Mouse (Mus musculus) ovary, postnatal 10 days (tissue): ENCODE data around the gene Notch1.

Experiments used
- DNase-seq: peaks from one replicate; pipeline ENCODE4 v3.0.0; 2022; ENCODE audit warnings: low spot score

Notch1 gene

DNA sequence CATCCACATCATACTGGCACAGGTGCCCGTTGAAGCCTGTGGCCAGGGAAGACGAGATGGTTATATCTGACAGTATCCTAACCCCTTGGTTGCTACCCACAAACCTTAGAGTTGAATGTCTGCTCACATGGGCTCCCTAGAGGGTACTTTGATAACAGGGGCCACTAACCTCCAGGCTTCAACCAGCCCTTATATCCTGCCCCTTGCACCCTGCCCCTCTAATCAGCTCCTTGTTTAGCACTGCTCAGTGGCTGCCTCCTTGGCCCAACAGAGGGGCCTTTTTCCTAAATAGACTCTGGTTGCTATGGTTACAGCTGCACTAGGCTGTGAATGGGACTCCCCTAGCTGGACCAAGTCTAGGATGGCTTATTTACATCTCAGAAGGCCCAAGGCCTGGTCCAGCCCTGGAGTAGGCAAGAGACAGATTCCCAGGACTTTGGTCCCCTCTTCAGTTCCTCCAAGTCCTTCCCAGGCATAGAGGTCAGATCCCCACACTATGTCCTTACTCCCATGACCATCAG, 37.7 kb downstream of the Notch1 start:
- DNase-seq = no peak

DNA sequence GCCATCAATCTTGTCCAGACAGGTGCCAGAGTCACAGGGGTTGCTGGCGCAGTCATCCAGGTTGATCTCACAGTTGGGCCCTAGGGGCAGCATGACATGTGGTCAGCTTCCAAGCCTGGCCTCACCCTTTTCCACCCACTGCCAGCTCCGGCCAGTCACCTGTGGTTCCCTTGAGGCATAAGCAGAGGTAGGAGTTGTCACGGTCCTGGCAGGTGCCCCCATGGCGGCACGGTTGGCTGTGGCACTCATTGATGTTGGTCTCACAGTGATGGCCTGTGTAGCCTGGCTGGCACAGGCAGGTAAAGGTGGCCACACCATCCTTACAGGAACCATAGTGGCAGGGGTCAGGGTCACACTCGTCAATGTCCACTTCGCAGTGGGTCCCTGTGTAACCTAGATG, 38.6 kb downstream of the Notch1 start:
- DNase-seq = no peak

DNA sequence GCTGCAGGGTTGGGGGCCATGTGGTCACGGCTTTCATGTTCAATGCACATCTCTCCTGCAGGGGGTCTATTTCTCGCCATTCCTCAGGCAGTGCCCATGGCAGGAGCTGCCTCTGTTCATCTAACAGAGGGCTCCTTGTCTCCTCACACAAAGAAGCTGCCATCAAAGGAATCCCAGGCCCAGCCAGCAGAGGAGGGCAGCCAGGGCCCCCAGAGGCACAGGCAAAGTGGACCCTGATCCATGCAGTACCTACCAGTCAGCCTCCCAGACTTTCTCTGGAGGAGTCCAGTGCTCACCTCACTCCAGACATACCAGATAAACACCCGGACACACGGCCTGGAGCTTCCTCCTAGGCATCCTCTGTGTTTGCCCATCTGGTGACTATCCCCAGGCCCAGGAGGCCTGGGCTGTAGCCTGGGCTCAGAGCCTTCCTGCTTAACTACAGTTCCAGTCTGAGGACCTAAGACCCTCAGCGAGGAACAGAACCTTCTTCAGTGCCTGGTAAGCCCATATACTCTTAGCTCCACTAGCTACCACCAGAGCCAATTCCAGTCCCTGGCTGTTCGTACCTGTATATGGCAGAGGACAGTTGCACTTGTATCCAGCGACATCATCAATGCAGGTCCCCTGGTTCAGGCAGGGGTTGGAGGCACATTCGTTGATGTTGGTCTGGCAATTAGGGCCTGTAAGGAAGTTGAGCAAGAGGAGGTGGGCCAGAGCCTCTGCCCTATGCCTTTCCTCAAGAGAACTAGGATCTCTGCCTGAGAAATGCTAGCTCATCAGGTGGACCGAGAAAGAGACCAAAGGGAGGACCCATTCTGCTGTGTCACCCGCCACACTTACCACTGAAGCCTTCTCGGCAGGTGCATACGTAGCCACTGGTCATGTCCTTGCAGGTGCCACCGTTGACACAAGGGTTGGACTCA, 40.7 kb downstream of the Notch1 start:
- DNase-seq = no peak

DNA sequence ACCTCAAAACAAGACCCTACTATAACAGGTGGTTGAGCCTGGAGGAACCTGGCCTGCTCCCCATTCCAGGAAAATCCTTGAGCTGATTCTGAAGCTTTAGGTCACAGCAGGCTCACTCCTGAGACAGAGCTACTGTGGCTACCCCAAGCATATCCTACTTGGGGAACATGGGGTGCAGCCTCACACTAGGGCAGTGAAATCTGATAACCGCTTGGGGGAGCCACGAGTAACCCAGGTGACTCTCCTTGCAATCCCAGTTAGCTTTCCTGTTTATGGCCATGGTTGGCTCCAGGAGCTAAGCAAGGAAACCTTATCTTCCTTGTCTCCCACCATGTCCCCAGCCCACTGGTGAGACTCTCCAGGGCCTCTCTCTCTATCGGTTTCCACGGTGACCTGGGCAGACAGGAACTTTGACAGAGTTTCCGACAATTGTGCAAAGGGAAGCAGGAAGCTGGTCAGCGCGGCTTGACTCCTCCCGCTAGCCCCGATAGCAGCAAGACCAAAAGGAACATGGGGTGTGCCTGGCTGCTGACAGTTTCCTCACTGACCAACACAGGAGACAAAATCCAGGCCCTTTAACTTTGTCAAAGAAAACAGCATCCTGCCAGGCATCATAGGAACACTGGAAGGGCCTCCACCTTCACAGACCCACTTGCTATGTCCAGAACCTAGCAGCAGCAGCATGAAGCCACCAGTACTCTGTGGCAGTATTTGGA, 41.5 kb downstream of the Notch1 start:
- DNase-seq = no peak

DNA sequence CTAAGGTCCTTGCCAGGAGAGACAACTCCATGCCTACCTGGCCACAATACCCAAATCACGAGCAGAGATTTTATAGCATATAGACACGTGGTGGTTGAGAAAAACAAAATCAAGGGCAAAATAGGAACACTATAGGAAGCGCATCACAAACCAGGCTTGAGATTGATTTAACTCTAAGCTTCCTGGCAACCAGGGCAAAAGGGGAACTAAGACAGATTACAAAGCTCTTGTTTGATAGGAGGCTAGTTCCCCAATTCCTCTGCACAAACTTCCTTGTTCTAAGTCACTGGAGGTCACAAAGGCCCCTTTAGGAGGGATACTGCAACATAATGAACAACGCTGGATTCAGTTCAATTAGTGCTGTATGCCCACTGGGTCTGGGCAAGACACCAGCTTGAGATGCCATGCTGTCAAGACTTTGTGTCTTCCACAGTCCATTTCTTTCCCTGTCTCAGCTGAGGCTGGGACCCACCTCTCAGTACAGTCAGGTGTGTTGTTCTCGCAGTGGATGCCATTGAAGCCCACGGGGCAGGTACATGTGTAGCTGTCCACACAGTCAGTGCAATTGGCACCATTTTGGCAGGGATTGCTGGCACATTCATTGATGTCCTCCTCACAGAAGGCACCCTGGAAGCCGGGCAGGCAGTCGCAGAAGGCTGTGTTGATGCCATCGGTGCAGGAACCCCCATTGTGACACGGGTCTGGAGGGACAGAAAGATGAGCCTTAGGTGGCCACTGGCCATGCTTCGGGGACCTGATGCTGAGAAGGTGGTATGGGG, 44.0 kb downstream of the Notch1 start:
- no peak for DNase-seq

DNA sequence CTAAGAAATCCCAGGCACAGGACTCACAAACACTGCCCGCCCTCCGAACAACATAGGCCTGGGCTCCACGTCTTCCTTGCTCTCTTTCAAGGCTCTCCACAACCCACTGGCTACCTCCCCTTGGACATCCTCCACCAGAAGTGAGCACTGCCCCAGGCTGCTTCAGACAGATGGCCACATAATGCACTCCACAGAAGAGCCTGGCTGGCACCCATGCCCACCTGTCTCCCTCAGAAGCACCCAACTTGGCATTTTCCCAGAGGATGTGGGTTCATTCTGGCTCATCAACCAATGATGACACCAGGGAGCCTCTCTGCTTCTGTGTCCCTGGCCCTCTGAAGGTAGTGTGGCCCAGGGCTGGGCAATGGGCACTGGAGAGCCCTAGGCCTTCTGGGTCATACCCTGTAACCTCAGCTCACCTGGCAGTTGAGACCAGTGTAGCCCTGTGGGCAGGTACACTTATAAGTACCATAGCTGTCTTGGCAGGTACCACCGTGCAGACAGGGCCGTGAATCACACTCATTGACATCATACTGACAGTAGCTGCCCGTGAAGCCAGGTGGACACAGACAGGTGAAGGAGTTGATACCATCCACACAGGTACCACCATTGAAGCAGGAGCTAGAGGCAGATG, 44.7 kb downstream of the Notch1 start:
- DNase-seq = no peak

DNA sequence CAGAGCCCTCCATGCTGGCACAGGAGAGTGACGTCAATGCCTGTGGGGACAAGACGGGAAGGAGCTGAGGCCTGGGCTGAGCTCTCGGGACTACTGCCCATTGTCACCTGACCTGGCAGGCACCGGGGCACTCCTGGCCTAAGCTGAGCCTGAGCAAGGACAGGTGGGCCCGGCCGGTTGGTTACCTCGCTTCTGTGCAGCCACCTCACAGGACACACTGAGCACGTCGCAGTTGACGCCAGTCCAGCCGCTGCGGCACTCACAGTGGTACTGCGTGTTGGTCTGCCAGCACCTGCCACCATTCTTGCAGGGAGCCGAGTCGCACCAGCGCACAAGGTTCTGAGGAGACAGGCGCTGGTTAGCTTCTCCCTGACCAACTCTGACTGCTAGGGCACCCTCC, 45.5 kb downstream of the Notch1 start:
- DNase-seq = no peak

DNA sequence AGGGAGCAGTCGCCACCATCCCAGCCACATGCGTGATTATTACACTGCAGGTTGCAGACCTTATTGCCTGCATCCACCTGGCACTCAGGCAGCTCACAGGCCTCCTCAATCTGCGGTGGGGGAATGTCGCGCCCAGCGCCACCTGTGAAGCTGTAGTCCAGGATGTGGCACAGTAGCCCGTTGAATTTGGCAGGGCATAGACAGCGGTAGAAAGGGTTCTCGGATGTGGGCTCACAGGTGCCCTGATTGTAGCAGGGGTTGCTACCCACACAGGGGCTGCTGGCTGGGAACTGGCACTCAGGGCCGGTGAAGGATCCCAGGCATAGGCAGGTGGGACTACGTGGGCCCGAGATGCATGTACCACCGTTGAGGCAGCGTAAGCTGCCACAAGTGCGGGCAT, 48.1 kb downstream of the Notch1 start:
- no peak for DNase-seq

DNA sequence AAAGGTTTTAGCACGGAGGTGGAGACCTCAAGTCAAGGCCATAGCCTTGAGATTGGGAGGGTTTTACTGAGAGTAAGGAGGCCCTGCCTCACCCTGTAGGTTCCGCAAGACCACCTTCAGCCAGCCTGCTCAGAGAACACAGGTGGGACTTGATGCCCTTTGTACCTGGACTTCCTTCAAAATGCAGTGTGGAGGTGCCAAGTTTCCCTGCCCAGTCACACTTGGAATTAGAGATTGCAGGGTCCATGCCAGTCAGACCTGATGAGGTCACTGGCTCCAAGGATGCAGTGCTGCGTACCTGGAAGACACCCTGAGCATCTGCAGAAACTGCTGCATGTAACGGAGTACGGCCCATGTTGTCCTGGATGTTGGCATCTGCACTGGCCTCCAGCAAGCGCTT, 53.1 kb downstream of the Notch1 start:
- DNase-seq = no peak

DNA sequence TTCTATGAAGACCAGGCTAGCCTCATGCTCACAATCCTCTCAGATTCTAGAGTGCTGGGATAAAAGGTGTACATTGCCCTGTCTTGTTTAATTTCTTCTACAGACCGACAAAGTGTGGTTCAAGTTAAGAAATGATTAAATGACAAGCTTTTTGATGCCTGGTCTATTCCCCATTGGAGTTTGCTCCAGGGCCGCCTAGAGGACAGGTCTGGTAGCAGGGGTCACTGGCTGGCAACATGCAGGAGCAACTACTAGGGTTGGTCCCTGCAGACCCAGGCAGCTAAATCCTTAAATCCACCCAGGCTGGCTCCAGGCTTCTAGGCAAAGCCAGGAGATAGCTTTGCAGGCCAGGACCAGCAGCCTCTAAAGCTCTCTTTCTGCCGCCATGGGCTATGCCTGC, 53.5 kb downstream of the Notch1 start:
- DNase-seq = no peak

DNA sequence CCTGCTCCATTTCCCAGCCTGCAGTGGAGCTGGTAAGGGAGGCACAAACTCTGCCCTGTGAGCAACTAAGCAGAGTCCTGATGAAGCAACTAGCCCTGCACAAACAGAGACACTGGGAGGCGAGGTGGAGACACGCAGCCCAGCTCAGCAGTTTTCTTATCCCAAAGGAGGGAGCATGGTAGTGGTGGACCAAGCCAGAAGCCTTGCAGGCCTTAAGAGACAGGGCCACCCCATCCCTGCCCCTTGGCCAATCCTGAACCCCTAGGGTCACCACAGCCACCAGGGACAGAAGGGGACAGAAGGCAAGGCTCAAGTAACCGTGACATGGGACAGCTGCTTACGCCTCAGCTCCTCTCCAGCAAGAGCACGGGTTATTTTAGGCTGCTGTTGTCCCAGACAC, 54.8 kb downstream of the Notch1 start:
- no peak for DNase-seq

DNA sequence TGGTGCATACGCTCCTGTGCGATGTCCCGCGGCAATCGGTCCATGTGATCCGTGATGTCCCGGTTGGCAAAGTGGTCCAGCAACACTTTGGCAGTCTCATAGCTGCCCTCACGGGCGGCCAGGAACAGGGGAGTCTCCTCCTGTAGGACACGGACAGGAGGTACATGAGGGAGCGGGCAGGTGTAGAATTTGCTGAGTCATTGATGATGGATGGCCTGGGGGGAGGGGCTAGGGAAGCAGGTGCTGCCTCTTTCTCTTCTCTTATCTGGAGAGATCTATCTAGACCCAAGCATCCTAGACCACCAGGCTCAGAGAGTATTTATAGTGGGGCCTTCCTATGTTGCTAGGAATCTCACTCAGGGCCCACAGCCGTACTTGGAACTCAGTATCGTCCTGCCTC, 55.6 kb downstream of the Notch1 start:
- no peak for DNase-seq

DNA sequence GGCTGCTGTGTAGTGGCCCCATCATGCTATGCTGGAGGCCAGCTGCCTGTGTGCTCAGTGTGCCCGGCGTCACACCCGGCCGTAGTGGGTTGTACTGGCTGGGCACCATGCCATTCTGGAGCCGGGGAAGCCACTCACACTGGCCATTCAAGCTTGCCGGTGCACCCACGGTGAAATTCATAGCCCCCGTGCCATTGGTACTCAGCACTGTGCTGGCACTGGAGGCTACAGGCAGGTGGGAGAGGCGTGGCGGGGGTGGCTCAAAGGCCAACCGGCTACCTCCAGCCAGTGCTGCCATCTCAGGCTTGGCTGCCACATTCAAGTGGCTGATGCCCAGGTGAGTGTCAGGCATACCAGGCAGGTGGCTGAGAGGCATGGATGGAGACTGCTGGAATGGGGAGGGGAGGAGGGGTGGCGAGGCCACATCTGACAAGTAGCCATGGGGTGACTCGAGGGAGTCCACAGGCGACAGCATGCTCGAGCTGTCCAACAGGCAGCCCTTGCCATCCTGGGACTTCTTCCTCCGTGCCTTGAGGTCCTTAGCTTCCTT, 56.3 kb downstream of the Notch1 start:
- DNase-seq = no peak

DNA sequence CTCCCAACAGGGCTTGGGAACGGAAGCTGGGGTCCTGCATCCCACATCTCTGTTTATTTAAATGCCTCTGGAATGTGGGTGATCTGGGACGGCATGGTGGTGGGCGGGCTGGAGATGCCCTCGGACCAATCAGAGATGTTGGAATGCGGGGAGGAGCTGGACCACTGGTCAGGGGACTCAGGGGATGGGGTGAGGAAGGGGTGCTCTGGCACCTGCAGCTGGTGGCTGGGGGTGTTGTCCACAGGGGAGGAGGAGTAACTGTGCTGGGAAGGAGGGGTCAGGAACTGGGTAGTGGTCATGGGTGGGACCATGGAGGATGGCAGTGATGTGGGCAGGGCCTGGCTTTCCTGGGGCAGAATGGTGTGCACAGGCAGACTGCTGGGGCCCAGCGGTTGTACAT, 57.0 kb downstream of the Notch1 start:
- no peak for DNase-seq

DNA sequence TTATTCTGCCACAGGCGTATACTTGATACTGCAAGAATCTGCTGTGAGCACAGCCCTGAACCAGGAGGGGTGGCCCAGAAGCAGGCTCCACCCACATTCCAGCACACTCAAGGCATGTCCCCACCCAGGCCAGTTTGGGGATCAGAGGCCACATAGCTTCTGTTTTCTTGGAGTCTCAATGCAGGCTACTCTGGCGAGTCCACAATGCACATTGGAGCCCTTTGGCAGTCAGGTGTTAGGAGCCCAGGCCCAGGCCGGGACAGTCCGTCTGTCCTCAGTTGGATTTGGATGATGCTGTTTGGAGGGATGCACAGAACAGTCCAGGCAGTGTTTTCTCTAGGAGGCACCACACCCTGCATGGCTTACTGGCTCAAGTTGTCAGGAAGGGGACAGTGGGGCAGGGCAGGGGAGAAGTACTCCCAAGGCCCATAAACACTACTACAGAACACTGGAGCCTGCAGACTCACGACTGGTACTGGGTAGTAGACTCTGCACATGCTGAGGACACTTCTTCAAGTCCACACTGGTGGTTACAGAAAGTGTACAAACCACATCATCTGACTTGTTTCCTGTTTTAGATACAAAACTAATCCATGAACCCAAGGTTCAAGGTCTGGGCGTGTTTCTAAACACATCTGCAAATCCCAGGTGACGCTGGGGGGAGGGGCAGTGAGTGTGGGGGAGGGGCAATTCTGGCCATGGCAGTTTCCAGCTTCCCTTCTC, 57.9 kb downstream of the Notch1 start:
- no peak for DNase-seq

DNA sequence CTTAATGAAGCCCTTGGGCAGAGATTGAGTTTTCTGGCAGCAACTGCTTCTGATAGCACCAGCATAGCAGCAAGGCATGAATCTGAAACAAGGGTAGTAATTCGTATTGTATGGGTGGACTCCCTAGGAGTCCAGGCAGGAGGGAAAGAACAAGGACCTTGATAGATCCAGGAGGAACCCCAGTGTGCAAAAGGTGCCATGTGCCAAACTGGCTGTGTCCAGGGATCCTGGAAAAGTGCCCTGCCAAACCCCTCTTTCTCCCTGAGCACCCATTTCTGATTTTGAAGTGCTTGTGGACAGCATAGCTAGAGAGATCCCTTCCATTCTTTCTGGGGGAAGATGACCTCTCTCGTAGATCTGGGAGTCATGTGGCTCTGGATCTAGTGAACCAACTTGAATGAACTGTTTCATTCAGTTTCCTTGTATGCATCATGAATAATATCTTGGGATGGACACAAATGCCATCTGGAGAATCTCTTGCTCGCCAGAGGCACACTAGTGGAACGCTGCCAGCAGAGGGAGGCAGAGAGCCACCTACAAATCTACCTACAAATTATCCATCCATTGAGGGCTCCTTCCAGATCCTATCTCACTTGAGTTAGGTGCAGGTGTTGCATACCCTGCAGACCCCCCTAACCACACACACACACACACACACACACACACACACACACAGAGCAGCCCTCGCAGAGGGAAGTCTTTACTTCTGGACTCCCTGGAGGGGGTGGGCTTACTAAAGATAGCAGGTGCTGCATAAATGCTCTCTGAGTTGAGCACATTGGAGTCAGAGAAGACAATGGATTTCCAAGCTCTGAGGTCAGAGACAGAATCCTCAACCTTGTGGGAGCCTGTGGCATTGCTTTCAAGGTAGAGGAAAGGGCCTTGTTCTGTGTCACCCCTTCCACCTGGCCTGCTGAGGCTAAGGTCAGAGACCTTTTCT, 67.1 kb downstream of the Notch1 start:
- peak; percentile 47 for DNase-seq

DNA sequence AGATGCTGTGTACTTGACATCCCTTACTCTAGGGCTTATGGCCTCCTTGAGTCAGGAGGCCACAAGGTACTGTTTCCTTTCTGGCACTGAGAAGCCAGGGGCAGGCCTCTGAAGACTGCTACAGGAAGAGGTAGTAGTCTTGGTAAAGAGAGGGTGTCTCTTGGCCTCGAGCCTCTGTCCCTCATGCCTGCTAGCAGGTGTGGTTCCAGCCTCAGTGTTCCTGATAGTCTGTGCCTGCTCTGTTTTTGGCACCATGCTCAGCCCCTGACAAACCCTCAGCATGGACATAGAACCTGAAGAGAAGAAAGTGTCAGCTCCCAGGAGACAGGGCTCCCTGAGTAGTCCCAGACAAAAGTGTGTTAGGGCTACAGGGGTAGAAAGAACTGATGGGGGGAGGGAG, 69.0 kb downstream of the Notch1 start:
- DNase-seq = no peak

DNA sequence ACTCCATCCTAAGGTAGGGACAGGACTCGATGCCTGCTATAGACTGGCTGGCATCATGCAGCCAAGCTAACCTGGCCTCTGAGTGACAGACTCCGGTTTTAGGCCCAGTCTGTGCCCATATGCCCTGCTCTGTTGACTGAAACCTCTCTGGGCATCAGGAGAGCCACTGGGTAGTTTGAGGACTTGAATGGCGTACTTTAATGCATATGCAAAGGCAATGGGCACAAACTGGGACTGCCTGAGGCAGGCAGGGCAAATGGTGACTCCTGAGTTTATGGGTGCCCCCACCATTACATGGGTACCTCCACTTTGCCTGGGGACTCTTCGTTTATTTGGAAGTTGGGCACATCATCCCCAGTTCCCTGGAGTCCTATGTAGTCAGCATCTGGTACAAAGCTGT, 69.8 kb downstream of the Notch1 start:
- DNase-seq = no peak

DNA sequence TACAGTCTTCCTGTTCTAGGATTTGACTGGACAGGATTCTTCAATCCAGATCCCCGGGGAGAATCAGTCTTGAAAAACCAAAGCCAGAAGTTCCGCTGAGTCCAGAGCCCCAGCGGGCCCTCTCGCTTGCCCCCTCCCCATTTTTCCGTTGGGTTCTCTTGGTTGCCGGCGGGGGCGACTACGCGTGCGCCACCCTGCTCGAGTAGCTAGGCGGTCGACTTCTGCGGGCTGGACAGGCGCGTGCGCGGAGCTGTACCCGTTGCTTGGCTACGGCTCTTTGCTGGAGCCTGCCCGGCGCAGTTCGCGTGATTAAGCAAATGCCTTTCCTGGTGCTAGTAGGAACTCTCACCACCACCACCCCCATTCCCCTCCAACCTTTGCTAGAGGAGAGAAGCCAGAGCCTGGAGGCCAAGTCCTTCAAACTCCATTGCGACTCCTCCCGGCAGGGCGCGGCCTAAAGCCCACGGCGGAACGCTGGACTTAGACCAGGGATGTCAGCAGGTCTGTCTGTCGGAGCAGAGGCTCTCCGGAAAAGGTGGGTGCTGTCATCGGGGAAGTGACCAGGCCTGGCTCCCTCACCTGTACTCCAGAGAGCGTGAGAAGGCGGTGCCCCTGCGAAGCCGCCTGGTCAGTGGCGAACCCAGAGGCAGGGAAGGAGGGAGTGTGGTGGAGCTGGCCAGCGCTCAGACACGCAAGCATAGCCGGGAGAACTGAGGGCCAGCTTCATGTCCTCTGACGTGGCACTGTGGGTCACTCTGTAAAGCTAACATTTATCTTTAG, 70.6 kb downstream of the Notch1 start:
- DNase-seq = peak; percentile 93
